Mouse (Mus musculus) T-cell, adult 2 months (primary cell): ENCODE data around the gene Gm36028.
A peak's percentile ranks its signal among the peaks of the same experiment; 100 is the strongest.

Experiments used
- DNase-seq: peaks from one replicate; pipeline ENCODE4 v3.0.0; 2022; ENCODE audit warnings: low spot score

Gm36028 gene

DNA sequence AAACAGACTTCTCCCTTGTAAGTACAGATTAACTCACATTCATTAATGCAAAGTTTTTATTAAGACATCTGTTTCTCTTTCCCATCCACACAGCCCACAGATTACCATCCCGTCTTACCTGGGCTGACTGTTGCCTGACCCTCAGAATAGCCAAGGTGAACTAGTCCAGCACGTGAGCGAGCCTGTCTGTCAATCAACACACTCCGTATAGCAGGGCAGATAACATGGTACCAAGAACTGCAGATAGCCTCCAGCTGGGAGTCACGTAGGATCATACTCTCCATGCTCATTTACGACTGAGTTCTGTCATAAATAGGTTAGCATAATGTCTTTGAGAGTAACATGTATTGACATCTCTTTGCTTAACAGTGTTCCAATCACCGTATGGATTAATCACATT, at the start of gene Gm36028:
Gene Gm36028 (minus strand): TSS at position 118 of the 400 bp plus-strand sequence.
- DNase-seq = no peak

DNA sequence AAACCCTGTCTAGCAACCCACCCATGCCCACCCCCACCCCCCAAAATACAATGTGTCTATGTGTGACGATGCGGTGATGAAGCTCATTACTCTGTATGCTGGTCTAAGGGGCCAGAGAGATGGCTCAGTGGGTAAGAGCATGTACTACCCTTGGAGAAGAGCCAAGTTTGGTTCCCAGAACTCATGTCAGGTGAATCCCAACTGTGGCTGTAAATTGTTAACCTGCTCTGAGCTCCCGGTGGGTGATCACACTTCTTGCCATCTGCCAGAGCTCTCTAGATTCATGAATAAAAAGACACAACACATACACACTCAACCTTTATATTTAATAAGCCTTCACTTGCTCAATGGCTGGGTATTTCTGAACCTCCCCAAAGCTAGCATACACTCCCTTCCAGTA, 45.5 kb upstream of the Gm36028 start:
- DNase-seq = no peak

DNA sequence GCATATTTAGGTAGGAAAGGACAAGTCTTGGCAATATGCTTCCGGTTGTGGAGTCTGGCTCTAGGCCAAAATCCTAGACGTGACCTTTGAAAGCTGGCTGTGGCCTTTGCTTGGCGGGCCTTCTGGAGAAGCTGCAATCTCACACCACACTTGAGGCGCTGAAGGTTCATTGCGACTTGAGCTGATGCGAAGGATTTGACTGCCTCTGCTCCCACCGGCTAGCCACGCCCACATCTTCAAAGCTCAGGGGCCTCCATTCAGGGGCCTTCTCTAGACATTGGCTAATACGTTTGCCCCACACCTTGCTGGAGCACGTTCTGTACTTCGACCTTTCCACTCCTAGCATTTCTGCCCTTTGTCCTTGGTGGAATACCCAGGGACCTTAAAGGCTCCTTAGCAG, 40.4 kb upstream of the Gm36028 start:
- DNase-seq = no peak

DNA sequence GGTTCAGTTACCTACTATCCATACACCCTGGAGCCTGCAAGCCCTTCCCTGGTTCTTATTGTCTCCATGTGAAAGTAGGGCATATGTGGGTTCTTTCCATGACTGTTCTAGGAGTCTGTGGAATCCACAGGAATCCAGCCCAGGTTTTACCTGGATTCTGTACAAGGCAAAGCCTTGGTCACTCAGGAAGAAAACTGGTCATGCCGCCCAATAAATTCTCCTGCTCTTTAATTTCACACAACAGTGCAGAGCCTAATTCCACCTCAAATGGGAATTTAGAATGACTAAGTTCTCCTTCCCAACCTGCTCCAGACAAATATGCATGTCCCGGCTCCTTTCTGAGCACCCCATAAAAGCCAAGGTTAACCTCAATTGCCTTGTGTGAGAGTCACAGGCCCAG, 38.4 kb upstream of the Gm36028 start:
- no peak for DNase-seq

DNA sequence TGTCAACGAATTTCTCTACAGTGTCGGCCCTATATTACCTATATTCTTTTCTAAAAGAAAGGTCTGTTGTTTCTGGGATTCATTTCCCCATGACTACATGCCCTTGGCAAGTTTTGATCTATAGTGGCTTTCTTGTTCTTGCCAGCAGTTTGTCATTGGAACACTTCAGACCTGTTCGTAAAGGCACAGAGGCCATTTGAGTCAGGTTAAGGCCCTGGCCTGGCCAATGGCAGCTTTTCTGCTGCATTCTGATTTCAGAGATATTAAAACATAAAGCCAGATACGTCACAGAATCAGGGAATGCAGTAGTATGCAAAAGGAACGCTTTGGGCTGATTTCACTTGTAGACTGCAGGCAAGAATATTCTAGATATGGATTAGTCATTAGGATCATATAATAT, 37.8 kb upstream of the Gm36028 start:
- no peak for DNase-seq

DNA sequence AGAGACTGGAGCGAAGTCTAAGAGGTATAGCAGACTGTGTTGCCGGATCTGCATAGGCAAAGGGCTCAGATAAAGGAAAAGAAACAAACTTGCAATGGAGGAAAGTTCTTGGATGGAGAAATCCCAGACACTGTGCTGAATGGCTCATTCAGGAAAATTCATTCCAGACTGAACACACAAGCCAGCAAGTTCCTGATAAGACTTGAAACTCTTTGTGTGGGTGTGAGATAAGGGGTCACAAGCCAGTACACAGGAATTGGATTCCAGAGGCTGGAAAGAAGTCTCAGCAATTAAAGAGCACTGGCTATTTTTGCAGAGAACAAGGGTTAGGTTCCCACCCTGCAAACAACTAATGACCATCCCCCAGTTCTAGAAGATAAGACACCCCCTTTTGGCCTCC, 33.0 kb upstream of the Gm36028 start:
- DNase-seq = no peak

DNA sequence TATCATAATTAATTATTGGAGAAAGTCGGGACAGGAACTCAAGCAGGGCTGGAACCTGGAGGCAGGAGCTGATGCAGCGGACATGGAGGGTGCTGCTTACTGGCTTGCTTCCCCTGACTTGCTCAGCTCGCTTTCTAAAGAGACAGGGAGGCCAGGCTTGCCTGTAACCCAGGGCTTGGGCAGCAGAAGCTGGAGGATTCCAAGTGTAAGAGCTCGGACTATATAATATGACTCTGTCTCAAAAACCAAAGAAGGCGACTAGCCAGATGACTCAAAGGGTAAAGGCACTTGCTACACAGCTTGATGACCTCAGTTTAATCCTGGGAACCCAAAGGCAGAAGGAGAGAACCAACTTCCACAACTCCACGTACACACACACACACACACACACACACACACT, 32.4 kb upstream of the Gm36028 start:
- DNase-seq = no peak

DNA sequence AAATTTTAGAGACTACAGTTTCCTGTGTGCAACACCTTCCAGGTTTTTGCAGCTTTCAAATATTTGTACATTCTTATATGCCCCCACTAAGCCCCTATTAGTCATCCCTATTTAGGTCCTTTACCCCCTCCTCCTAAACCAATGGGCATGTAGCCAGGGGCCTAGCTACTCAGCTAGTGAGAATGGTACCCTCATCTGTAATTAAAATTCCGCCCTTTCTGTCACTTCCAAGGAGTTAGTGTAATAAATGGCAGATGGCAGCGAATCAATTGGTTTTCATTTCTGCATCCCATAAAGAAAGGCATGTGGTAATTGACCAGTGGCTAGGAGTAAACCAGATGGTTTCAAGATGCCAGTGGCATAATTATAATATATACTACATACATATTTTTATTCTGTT, 31.7 kb upstream of the Gm36028 start:
- no peak for DNase-seq

DNA sequence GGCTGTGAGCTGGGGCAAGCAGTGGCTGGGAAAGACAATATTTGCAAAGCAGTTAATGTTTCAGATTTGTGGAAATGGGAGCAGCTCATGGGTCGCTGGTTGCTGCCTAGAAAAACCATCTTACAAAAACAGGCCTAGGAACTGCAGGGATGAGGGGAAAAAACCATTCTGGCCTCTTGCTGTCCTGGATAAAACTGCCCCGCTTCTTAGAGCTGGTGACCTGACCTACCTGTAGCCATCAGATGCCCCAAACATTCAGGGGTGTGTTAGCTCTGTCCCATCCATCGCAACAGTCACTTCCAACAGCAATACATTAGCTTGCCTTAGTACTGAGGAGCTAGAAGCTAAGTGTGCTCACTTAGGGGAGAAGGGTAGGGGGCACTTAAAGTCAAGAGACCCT, 28.0 kb upstream of the Gm36028 start:
- DNase-seq = no peak

DNA sequence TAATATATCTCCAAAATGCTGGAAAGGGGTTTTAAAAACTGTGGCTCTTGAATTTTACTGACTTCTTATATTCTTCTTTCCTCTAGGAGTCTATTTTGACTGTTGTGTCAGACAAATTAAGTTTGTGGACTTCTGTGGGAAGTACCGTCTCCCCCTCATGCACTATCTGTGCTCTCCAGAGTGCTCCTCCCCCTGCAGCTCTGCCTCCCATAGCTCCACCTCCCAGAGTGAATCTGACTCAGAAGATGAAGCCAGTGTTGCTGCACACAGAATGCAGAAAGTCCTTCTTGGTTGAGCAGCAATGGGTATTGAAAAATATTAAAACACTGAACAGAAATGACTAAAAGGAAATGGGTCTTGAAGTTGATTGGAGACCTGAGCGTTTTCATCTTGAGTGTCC, 20.2 kb upstream of the Gm36028 start:
- no peak for DNase-seq

DNA sequence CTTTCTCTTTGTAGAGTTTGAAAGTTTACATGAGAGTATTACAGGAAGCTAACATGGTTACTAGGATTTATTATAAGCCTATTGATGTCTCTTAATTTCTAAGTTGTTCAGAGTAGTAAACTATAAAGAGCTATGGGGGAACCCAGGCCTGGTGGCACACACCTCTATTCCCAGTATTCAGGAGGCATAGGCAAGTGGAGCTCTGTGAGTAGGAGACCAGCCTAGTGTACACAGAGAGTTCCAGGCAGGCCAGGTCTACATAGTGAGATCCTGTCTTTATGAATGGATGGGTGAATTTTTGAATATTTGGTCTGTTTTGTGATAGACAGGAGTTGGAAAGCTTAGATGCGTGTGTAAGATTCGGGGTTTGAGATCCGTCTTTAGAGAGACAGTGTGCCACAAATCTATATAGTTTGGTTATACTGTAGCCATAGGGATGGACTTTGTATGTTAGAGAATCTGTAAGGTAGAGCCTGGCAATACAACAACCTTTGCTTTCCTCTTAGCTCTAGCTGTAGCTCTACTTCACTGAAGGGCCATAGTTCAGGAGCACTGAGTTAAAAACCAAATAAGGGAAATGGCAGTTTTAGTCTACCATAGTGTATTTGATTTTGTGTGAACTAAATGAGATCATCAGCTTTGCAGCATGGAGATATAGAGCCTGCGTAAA, 18.9 kb upstream of the Gm36028 start:
- no peak for DNase-seq

DNA sequence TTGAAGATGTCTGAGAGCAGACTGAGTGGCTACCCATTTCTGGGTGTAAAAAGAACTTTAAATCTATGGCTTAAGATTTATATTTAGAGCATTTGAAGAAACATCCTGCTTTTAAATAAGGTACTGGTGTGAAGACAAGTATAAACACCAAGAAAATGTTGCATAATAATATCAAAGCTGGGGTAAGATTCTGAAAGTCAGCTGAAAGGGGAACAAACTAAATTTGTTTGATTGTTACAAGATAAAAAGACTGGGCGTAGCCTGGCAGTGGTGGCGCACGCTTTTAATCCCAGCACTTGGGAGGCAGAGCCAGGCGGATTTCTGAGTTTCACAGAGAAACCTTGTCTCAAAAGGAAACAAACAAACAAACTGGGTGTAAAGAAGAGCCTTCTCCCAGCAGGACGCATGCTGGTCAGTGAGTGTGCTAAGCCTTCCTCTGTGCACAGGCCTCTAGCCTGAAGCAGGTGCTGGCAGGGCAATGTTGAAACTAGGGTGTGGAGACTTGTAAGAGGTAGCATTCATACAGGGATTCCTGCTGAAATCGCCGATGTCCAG, 18.1 kb upstream of the Gm36028 start:
- no peak for DNase-seq

DNA sequence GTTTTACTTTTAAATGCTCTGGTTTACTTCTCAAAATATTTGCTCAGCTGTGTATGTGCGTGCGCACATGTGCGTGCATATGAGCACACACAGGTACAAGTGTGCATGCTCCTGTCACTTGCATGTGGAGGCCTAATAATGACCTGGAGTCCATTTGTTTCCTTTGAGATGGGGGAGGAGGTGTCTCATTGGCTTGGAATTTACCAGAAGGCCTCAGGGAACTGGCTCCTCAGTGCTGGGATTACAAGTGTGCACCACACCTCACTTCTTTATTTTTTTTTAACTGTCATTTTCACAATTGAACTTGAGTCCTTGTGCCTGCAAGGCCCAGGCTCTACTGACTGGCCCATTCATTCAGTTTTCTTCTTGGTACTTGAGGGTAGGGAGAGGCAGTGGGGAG, 16.5 kb upstream of the Gm36028 start:
- DNase-seq = no peak

DNA sequence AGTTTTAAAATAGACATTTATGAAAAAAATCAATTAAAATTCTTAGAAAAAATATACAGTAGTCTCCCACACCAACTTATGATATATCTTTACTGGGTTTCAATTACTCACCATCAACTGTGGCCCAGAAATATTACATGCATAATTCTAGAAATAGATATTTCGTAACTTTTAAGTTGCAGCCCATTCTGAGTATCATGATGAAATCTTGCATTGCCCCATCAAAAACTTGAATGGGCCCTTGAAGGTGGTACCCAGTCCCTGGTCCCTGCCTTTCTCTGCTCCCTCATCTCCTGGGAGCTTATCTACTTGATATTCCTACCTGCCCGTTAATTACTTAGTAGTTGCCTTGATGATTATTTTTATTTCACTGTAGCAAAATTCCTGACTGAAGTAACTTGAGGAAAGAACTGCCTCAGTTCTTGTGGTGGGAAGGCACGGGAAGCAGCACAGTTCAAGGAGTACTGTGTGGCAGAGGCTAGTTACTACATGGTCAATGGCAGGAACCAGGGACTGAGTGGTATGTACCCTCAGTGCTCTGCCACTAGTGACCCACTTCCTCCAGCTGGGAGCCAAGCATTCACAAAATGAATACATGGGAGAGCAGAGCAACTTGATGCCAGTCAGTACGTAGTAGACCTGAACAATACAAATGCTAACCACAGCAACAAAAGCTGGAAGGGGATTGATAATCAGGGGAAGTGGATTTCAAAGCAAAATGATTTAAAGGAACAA, 13.7 kb upstream of the Gm36028 start:
- DNase-seq = no peak

DNA sequence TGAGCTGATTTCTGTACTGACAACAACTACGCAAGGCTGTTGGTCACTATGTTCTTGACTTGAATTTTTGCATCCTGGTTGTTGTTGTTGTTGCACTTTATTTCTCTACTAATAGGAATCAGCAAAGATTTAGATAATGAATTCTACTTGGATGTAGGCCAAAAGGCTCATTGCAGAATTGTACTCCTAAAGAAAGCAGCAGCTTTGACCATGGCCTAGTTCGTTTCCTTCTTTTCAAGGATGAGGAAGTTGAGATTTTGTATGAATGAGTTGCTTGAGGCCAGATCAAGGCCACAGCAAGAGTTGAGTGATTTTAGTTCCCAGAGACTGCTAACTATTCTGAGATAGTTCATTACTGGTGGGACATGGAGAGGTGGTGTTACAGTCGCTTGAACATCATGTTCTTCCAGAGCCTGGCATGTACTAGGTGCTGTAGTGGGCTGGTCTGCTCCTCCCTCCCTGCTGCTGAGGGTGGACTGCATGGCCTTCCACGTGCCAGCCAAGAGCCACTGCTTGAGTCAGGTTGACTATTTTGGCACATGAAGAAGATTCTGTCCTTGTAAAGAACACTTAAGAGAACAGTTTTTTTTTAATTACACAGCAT, 10.3 kb upstream of the Gm36028 start:
- no peak for DNase-seq

DNA sequence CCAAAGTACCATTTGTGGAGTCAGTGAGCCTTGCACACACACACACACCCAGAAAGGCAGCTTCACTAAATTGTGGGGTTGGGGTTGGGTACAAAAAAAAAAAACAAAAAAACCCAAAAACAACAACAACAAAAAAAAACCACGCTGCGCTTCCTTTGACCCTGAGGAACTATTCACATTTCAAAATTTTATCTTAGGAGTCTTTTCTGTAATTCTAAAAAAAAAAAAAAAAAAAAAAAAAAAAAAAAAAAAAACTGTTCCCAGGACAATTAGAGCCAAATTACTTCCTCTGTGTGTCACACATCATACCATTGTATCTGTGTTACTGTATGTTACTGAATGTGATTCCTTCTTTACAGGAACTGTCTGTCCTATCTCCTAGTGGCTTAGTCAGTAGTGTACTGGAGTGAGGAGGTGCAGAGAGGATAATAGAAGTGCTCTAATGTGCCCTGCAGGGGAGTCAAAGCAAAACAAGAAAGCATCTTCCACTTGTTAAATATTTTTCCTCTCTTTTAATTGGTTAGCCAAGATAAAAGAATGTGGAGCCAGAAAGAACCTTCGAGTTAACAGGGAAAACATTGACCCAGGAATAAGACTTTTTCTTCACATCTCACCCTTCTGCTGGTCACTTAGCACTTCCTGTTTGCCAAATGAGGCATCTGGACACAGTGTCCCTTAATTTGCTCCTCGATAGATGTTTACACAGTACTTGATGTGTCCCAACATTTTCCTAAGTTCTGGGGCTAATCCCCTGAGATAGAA, 8.7 kb upstream of the Gm36028 start:
- no peak for DNase-seq

DNA sequence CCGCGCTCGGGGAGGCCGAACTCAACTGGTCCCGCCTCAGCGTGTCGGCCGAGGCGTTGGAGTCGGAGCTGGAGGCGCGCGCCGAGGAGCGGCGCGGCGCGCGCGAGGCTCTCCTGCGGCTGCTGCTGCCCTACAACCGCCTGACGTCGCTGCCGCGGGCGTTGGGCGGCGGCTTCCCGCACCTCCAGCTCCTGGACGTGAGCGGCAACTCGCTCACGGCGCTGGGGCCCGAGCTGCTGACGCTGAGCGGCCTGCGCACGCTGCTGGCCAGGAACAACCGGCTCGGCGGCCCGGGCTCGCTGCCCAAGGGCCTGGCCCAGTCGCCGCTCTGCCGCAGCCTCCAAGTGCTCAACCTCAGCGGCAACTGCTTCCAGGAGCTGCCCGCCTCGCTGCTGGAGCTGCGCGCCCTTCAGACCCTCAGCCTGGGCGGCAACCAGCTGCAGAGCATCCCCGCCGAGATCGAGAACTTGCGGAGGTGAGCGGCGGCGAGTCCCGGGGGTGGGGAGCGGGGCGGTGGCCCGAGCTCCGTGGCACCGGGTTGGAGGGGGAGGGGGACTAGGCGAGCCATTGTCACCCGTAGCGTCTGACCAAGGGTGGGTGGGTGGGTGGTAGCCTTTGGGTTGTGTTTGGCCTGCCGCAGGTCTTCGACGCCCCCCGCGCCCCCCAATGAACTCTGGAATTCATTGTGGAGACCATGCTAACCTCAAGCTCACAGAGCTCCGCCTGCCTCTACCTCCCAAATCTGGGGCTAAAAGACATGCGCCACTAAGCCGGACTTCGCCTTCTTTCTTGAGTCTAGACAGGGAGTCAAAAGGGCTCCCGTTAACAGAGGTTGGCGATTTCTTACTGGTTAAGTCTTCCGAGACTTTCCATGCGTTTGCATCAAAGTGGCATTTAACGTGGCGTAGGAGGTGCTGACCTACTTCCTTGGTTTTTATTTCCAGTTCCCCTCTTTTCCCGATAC, 7.8 kb upstream of the Gm36028 start:
- DNase-seq = peak; percentile 74

DNA sequence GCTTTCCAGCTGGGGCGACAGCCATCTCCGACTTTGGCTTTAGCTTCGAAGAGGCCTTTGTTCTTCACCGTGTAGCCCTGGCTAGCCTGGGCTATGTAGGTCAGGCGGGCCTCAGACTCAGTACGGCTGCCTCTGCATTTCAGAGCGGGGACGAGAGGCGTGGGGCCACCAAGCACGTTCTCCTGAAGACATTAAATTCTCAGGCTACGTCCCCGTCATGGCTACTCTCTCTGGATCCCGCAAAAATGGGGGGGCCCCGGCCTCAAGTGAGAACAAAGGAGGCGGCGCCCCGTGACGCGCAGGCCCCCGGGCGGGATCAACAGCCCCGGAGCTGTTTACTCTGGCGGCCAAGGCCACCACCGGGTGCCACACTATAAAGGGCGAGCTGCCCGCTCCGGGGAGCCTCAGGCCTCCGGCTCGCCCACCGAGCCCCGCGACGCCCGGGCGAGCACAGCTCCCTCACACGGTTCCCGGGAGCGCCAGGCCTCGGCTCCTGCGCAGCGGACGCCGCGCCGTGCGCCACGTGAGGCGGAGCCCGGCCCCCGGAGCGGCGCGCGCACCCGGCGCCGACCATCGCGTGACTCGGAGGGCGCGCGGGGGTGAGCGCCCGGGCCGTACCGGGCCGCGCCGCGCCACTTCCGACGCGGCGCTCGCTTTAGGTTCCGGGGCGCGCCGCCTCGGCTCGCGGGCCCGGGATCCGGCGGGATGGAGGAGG, 7.0 kb upstream of the Gm36028 start, which contains the start of gene Lrrc58:
Gene Lrrc58 (plus strand): TSS at position 599 of the 715 bp plus-strand sequence.
- DNase-seq = peak; percentile 81

DNA sequence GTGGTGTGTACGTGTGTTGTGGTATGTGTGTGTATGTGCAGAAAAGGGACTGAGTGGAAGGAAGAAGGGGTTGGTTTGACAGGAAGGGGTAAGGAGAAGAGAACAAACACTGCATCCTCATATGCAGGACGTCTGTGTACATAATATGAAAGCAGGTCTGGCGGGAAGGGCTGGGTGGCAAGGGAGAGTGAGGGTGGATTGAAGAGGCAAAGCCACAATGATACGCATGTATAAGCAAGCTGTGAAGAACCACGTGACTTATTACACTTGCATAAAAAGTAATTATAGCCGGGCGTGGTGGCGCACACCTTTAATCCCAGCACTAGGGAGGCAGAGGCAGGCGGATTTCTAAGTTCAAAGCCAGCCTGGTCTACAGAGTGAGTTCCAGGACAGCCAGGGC, 4.9 kb upstream of the Gm36028 start:
- DNase-seq = peak; percentile 14

DNA sequence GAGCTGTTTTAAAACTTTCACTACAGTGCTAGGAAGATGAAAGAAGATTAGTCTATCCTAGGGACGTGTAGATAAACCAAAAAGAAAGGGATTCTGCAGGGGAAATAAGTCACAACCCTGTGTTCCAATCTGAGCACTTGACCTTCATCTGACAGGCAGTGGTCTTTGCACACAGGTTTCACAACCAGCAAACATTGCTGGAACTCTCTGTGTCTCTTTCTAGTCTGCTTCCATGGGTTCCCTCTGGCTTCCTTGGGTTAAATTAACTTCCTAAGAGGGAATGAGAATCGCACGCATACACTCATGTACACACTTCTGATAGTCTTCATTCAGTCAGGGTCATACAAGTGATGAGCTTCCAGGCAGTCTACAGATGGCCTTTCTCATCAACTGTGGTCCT, 2.9 kb upstream of the Gm36028 start:
- no peak for DNase-seq

DNA sequence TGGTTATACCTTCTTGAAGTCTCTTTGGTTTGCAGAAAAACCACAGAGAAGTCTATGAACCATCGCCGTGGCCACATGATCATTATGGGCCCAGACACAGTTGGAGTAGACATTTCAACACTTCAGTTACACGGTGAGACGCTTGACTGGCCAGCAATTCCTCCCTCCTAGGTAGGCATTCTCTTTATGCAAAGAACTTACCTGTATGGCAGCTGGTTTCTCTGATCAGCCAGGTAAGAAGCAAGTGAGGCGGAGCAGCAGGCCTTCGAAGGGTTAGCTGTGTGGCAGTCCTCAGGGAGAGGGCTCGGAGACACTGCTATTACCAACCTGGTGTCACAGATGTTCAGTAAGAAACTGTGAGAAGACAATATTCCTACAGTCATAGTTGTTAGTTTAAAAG, 733 bp downstream of the Gm36028 start:
- DNase-seq = no peak
